Mouse (Mus musculus): Measurements from ENCODE around the gene R3hcc1l.

Gene R3hcc1l

GRCm38 (mm10) chr19:42518620-42519310 lies at the start of gene R3hcc1l:
Gene R3hcc1l, plus strand, starts transcription at chr19:42518759.
- peak; percentile 96 for DNase-seq (ENCODE audit: low read depth, low spot score)

- no peak for DNase-seq (ENCODE audit: low read depth, low spot score)
These were observed 47.0 kb upstream of the R3hcc1l start for GRCm38 (mm10) chr19:42471571-42471970.

GRCm38 (mm10) chr19:42472831-42473230 lies 45.7 kb upstream of the R3hcc1l start:
- DNase-seq (ENCODE audit: low read depth, low spot score): peak; percentile 7

- DNase-seq (ENCODE audit: low read depth, low spot score): no peak
These were observed 40.8 kb upstream of the R3hcc1l start for GRCm38 (mm10) chr19:42477769-42478168.

- DNase-seq (ENCODE audit: low read depth, low spot score): peak; percentile 17
These were observed 40.3 kb upstream of the R3hcc1l start for GRCm38 (mm10) chr19:42478303-42478702.

GRCm38 (mm10) chr19:42485443-42485842 lies 33.1 kb upstream of the R3hcc1l start:
- no peak for DNase-seq (ENCODE audit: low read depth, low spot score)

GRCm38 (mm10) chr19:42487261-42487660 lies 31.3 kb upstream of the R3hcc1l start:
- no peak for DNase-seq (ENCODE audit: low read depth, low spot score)

- no peak for DNase-seq (ENCODE audit: low read depth, low spot score)
These were observed 25.2 kb upstream of the R3hcc1l start for GRCm38 (mm10) chr19:42493257-42493917.

GRCm38 (mm10) chr19:42504156-42504555 lies 14.4 kb upstream of the R3hcc1l start:
- DNase-seq (ENCODE audit: low read depth, low spot score): no peak

GRCm38 (mm10) chr19:42509625-42510024 lies 8.9 kb upstream of the R3hcc1l start:
- DNase-seq (ENCODE audit: low read depth, low spot score): no peak

GRCm38 (mm10) chr19:42510276-42511171 lies 8.0 kb upstream of the R3hcc1l start:
- DNase-seq (ENCODE audit: low read depth, low spot score): no peak

GRCm38 (mm10) chr19:42515656-42516055 lies 2.9 kb upstream of the R3hcc1l start:
- no peak for DNase-seq (ENCODE audit: low read depth, low spot score)

- no peak for DNase-seq (ENCODE audit: low read depth, low spot score)
These were observed 2.4 kb upstream of the R3hcc1l start for GRCm38 (mm10) chr19:42516121-42516520.

- DNase-seq (ENCODE audit: low read depth, low spot score): no peak
These were observed 471 bp upstream of the R3hcc1l start for GRCm38 (mm10) chr19:42517957-42518619.

- peak; percentile 37 for DNase-seq (ENCODE audit: low read depth, low spot score)
These were observed 1.2 kb downstream of the R3hcc1l start for GRCm38 (mm10) chr19:42519760-42520159.

- DNase-seq (ENCODE audit: low read depth, low spot score): no peak
These were observed 6.1 kb downstream of the R3hcc1l start for GRCm38 (mm10) chr19:42524703-42525102.

- DNase-seq (ENCODE audit: low read depth, low spot score): no peak
These were observed 11.5 kb downstream of the R3hcc1l start for GRCm38 (mm10) chr19:42529992-42530437.

- DNase-seq (ENCODE audit: low read depth, low spot score): peak; percentile 59
These were observed 15.9 kb downstream of the R3hcc1l start for GRCm38 (mm10) chr19:42534427-42534826.

- no peak for DNase-seq (ENCODE audit: low read depth, low spot score)
These were observed 19.0 kb downstream of the R3hcc1l start for GRCm38 (mm10) chr19:42537600-42537999.

GRCm38 (mm10) chr19:42538911-42539310 lies 20.4 kb downstream of the R3hcc1l start:
- DNase-seq (ENCODE audit: low read depth, low spot score): no peak

GRCm38 (mm10) chr19:42539414-42540189 lies 21.0 kb downstream of the R3hcc1l start:
- DNase-seq (ENCODE audit: low read depth, low spot score): no peak
